Comparison of ENCODE assay signal across 9 mouse cellular contexts in genomic region chr2:73774786-73775682, GRCm38 (mm10). TPM values are rescaled to one million over a fixed set of nuclear protein-coding genes. Genes with fewer than 3 reads are reported as not detected.
DNase-seq lines count a peak whose midpoint lies in the region; ATAC-seq and TF ChIP-seq lines count a peak whose summit lies in the region.
"Had no signal": no experiment of that assay in that cellular context is flagged by ENCODE, and none has a peak within 500 bp of the region (broad histone marks: within the 10 kb centered on the region; RNA-seq: fewer than 3 reads in every experiment).

Chn1 (minus strand) TSS chr2:73775346.

- H3K9me3 ChIP-seq in MEL (replicated peaks; ENCODE audit: insufficient read depth, low read length): no peaks in the 10 kb centered on the region
- H3K9me3 ChIP-seq in hindbrain, embryonic 13.5 days: no peaks in the 10 kb centered on the region
- no peaks in the 10 kb centered on the region for H3K9me3 ChIP-seq in lung, postnatal 0 days (ENCODE audit: low read length)

- peaks cover 0 to 19% of the 10 kb centered on the region in 2 experiments; a peak in 2 of 4 replicates for H3K36me3 ChIP-seq in MEL (ENCODE audit: control insufficient read depth in 1 of 2, insufficient read depth in 2 of 2, low read length in 2 of 2)
- H3K36me3 ChIP-seq in hindbrain, embryonic 13.5 days: no peaks in the 10 kb centered on the region
- H3K36me3 ChIP-seq in lung, postnatal 0 days (ENCODE audit: insufficient read depth, low read length): no peaks in the 10 kb centered on the region

- peak within 1 kb of the TSS; percentile 65 for H3K4me2 ChIP-seq in hindbrain, embryonic 13.5 days
- peak within 1 kb of the TSS; percentile 89 for H3K4me2 ChIP-seq in lung, postnatal 0 days (replicated peaks; ENCODE audit: low read depth, low read length)

- TF ChIP-seq CTCF in MEL (IDR thresholded peaks at IDR 0.05 in 2 of 3, conservative IDR thresholded peaks at IDR 0.05 in 1 of 3; ENCODE audit: control insufficient read depth in 1 of 3, insufficient read depth in 1 of 3, low read depth in 2 of 3, low read length in 3 of 3, poor library complexity in 1 of 3, severe bottlenecking in 1 of 3): no peak
- no peak for TF ChIP-seq CTCF in lung, postnatal 0 days (IDR thresholded peaks at IDR 0.05)

- WGBS in hindbrain, embryonic 13.5 days: under 1% methylated on average over 52 of the region's 131 CpGs
- under 1% methylated on average over 62 of the region's 131 CpGs for WGBS in lung, postnatal 0 days

- no peak for TF ChIP-seq RAD21 in MEL (IDR thresholded peaks at IDR 0.05; ENCODE audit: low read depth, low read length)

- peak within 1 kb of the TSS; percentile 73 to 77 for H3K4me3 ChIP-seq in MEL (ENCODE audit: control insufficient read depth in 1 of 2, insufficient read depth in 1 of 2, low read depth in 2 of 2, low read length in 2 of 2)
- peak within 1 kb of the TSS; percentile 85 for H3K4me3 ChIP-seq in hindbrain, embryonic 13.5 days
- peak within 1 kb of the TSS; percentile 75 for H3K4me3 ChIP-seq in lung, postnatal 0 days (ENCODE audit: low read depth, low read length)

- H3K27me3 ChIP-seq in MEL (ENCODE audit: control insufficient read depth in 1 of 2, insufficient read depth in 2 of 2, low read length in 2 of 2): peaks cover 2 to 5% of the 10 kb centered on the region in 2 experiments; a peak in 1 of 4 replicates
- no peaks in the 10 kb centered on the region for H3K27me3 ChIP-seq in hindbrain, embryonic 13.5 days
- peaks cover 19% of the 10 kb centered on the region for H3K27me3 ChIP-seq in lung, postnatal 0 days (replicated peaks; ENCODE audit: insufficient read depth, low read length)

- peak within 1 kb of the TSS; percentile 48 for H3K9ac ChIP-seq in MEL (ENCODE audit: control insufficient read depth, low read depth, low read length, poor library complexity, severe bottlenecking)
- peak within 1 kb of the TSS; percentile 90 for H3K9ac ChIP-seq in hindbrain, embryonic 13.5 days
- peak within 1 kb of the TSS; percentile 39 for H3K9ac ChIP-seq in lung, postnatal 0 days (replicated peaks; ENCODE audit: low read depth)

- H3K79me2 ChIP-seq in MEL (ENCODE audit: control insufficient read depth, insufficient read depth, low read length, poor library complexity): no peaks in the 10 kb centered on the region; the same call in 1 of the 2 replicates

- H3K4me1 ChIP-seq in MEL (ENCODE audit: control insufficient read depth in 1 of 2, insufficient read depth in 2 of 2, low read length in 2 of 2): peaks cover 8 to 14% of the 10 kb centered on the region in 2 experiments; a peak in 3 of 4 replicates
- peaks cover 49% of the 10 kb centered on the region for H3K4me1 ChIP-seq in hindbrain, embryonic 13.5 days (replicated peaks)
- no peaks in the 10 kb centered on the region for H3K4me1 ChIP-seq in lung, postnatal 0 days (ENCODE audit: insufficient read depth, low read depth, low read length)

- TF ChIP-seq EP300 in MEL (IDR thresholded peaks at IDR 0.05; ENCODE audit: low read depth in 1 of 2, low read length in 2 of 2): no peak
- TF ChIP-seq EP300 in lung, postnatal 0 days (IDR thresholded peaks at IDR 0.05): no peak

- no peak within 1 kb of the TSS for H3K27ac ChIP-seq in MEL (ENCODE audit: control insufficient read depth, low read depth, low read length)
- H3K27ac ChIP-seq in hindbrain, embryonic 13.5 days: peak within 1 kb of the TSS; percentile 98
- H3K27ac ChIP-seq in lung, postnatal 0 days (ENCODE audit: low read length): no peak within 1 kb of the TSS

- peak; percentile 95 for ATAC-seq in hindbrain, embryonic 13.5 days (ENCODE audit: low FRiP score)
- ATAC-seq in lung, postnatal 0 days: peak; percentile 93

- TF ChIP-seq POLR2A in MEL (IDR thresholded peaks at IDR 0.05; ENCODE audit: control insufficient read depth in 1 of 2, insufficient read depth in 1 of 2, low read depth in 1 of 2, low read length in 2 of 2, poor library complexity in 1 of 2): peak in 1 of 2 experiments; percentile 8; a peak in 1 of 4 replicates

- peak; percentile 69 for DNase-seq in MEL (ENCODE audit: low read depth, low spot score)
- peak; percentile 61 for DNase-seq in cerebellum, adult 8-10 months
- DNase-seq in frontal cortex, adult 2 months (ENCODE audit: extremely low spot score in 1 of 2, low spot score in 1 of 2): peak; percentile 26 to 74
- peak; percentile 66 to 68 for DNase-seq in layer of hippocampus, postnatal 25 days (ENCODE audit: extremely low spot score in 1 of 2, low spot score in 1 of 2)
- DNase-seq in lung, postnatal 0 days (ENCODE audit: low spot score): peak; percentile 63
- peak; percentile 87 for DNase-seq in retina, embryonic 14.5 days (ENCODE audit: low spot score)
- DNase-seq in yolk sac, embryonic 10.5 days (ENCODE audit: low spot score): peak; percentile 70

TF ChIP-seq in MEL, 35 proteins besides CTCF, POLR2A, EP300 and RAD21:
- TF ChIP-seq ZNF384 (IDR thresholded peaks at IDR 0.05; ENCODE audit: low read depth, low read length): no peak
- TF ChIP-seq RCOR1 (IDR thresholded peaks at IDR 0.05; ENCODE audit: low read depth, low read length): peak; percentile 6; the same call in 1 of the 2 replicates
- no peak for TF ChIP-seq USF1 (IDR thresholded peaks at IDR 0.05; ENCODE audit: low read depth, low read length)
- no peak for TF ChIP-seq TBP (IDR thresholded peaks at IDR 0.05; ENCODE audit: low read depth, low read length)
- no peak for TF ChIP-seq BHLHE40 (IDR thresholded peaks at IDR 0.05; ENCODE audit: borderline replicate concordance, low read depth, low read length)
- TF ChIP-seq MAFK (IDR thresholded peaks at IDR 0.05; ENCODE audit: borderline replicate concordance, low read depth, low read length): no peak
- TF ChIP-seq ZKSCAN1 (IDR thresholded peaks at IDR 0.05; ENCODE audit: low read depth, low read length): no peak
- TF ChIP-seq USF2 (IDR thresholded peaks at IDR 0.05; ENCODE audit: borderline replicate concordance in 1 of 2, insufficient read depth in 1 of 2, low read depth in 1 of 2, low read length in 2 of 2): no peak
- TF ChIP-seq ELF1 (IDR thresholded peaks at IDR 0.05; ENCODE audit: low read depth, low read length): no peak
- TF ChIP-seq CHD1 (IDR thresholded peaks at IDR 0.05; ENCODE audit: low read depth, low read length): no peak
- TF ChIP-seq E2F4 (IDR thresholded peaks at IDR 0.05; ENCODE audit: borderline replicate concordance, low read depth, low read length): no peak
- no peak for TF ChIP-seq ZMIZ1 (IDR thresholded peaks at IDR 0.05; ENCODE audit: low read depth, low read length)
- 0 out of 2 replicates have a peak, but pooled peaks have one; percentile 6 for TF ChIP-seq HCFC1 (IDR thresholded peaks at IDR 0.05; ENCODE audit: low read depth, low read length)
- no peak for TF ChIP-seq ZC3H11A (IDR thresholded peaks at IDR 0.05; ENCODE audit: low read depth, low read length)
- TF ChIP-seq ETS1 (IDR thresholded peaks at IDR 0.05; ENCODE audit: low read depth, low read length): no peak
- no peak for TF ChIP-seq MYB (IDR thresholded peaks at IDR 0.05; ENCODE audit: low read depth, low read length)
- no peak for TF ChIP-seq JUND (IDR thresholded peaks at IDR 0.05; ENCODE audit: low read depth, low read length)
- TF ChIP-seq MXI1 (IDR thresholded peaks at IDR 0.05; ENCODE audit: low read depth, low read length): no peak
- TF ChIP-seq POLR2AphosphoS5 (IDR thresholded peaks at IDR 0.05; ENCODE audit: borderline replicate concordance, low read depth, low read length): no peak
- TF ChIP-seq GATA1 (IDR thresholded peaks at IDR 0.05; ENCODE audit: low read depth, low read length): no peak
- TF ChIP-seq TAL1 (IDR thresholded peaks at IDR 0.05; ENCODE audit: low read length): no peak
- TF ChIP-seq NRF1 (IDR thresholded peaks at IDR 0.05; ENCODE audit: insufficient read depth, low read depth, low read length, poor library complexity, severe bottlenecking): no peak
- TF ChIP-seq SIN3A (IDR thresholded peaks at IDR 0.05; ENCODE audit: low read length): no peak
- TF ChIP-seq GABPA (IDR thresholded peaks at IDR 0.05; ENCODE audit: low read depth, low read length): no peak
- TF ChIP-seq KAT2A (conservative IDR thresholded peaks at IDR 0.05; ENCODE audit: low read depth, low read length): no peak
- no peak for TF ChIP-seq UBTF (IDR thresholded peaks at IDR 0.05; ENCODE audit: borderline replicate concordance, insufficient read depth, low read depth, low read length)
- no peak for TF ChIP-seq MAZ (IDR thresholded peaks at IDR 0.05; ENCODE audit: low read depth, low read length)
- TF ChIP-seq MAX (IDR thresholded peaks at IDR 0.05; ENCODE audit: low read length): no peak
- 0 out of 2 replicates have a peak, but pooled peaks have one; percentile 12 for TF ChIP-seq TCF12 (IDR thresholded peaks at IDR 0.05; ENCODE audit: low read depth, low read length)
- TF ChIP-seq CHD2 (IDR thresholded peaks at IDR 0.05; ENCODE audit: low read length): no peak
- TF ChIP-seq NELFE (IDR thresholded peaks at IDR 0.05; ENCODE audit: low read depth, low read length): peak; percentile 30; the same call in 1 of the 2 replicates
- no peak for TF ChIP-seq SMC3 (IDR thresholded peaks at IDR 0.05; ENCODE audit: low read depth, low read length)
- no peak for TF ChIP-seq MEF2A (IDR thresholded peaks at IDR 0.05; ENCODE audit: extremely low read depth, insufficient replicate concordance, low read depth, low read length, poor library complexity, severe bottlenecking)
- no peak for TF ChIP-seq MYC (IDR thresholded peaks at IDR 0.05; ENCODE audit: low read depth, low read length)

RNA-seq across cellular contexts. Expression of gene Chn1, which starts in this region (rescaled TPM):
- total RNA-seq in MEL (2012; rRNA removed): 5.0 and 9.0 TPM in 2 replicates
- polyA plus RNA-seq in MEL (2012; ENCODE audit: insufficient read depth in 1 of 2, insufficient read length in 2 of 2, low read depth in 1 of 2, low replicate concordance in 2 of 2, missing spikeins in 1 of 2): 10 to 100 TPM in 1 of 2 experiments, not detected in 1; 14.1 TPM
- 1,037 and 1,069 TPM in 2 replicates for polyA plus RNA-seq in frontal cortex, adult 2 months (2012; rRNA removed)
- polyA plus RNA-seq in hindbrain, embryonic 13.5 days (2015; fragmentation: Nextera tagmentation; extraction: Ambion mirVana): 110 and 117 TPM in 2 replicates
- total RNA-seq in layer of hippocampus, postnatal 25 days (2021): 1,000 to 10,000 TPM; 1,740 to 1,825 TPM
- polyA plus RNA-seq in lung, postnatal 0 days (2015; fragmentation: Nextera tagmentation; extraction: Ambion mirVana): 26.9 and 27.6 TPM in 2 replicates
- total RNA-seq: hematopoietic stem cell, adult 5-6 weeks had no signal

Comparison
In these comparisons a context has a peak if more than half of its experiments do, and no peak if none do; other contexts are left out.
1. RNA of gene Chn1 (total RNA-seq): 1,740 to 1,825 TPM in layer of hippocampus, postnatal 25 days; 5.0 to 9.0 TPM in MEL; every median in the first group is over 100 times any median in the second.
2. H3K9ac ChIP-seq: peak in every context shown above with its lines; median percentile 90 in hindbrain, embryonic 13.5 days; 48 in MEL; 39 in lung, postnatal 0 days.
3. Peak in every context shown above with its lines, with median percentiles within 50 percentile points of each other: DNase-seq and H3K4me3 ChIP-seq.